In the genomic region with DNA sequence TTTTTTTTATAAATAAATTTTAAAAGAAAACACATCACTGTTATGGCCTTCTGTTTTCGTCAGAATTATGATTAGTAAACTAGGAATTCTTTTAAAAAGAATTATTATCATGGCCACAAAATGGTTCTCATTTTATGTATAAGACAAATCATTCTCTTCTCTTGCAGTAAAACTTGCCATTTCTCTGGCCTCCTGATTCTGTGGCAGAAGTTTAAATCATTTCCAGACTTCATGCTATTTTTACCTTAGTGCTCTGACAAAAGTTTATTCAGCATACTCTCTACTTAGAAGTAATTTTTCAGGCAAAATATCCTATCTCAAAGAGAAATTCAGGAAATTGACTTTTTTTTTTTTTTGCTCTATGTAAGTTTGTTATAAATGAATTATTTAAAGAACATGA, we compare ENCODE assay signal across 20 mouse cellular contexts.
A peak's percentile ranks its signal among the peaks of the same experiment; 100 is the strongest.
DNase-seq lines count a peak whose midpoint lies in the region; ATAC-seq lines count a peak whose summit lies in the region.
"Had no signal": no experiment of that assay in that cellular context is flagged by ENCODE, and none has a peak within 500 bp of the region (broad histone marks: within the 10 kb centered on the region; RNA-seq: fewer than 3 reads in every experiment).

No protein-coding gene starts in this region.

- DNase-seq in embryonic facial prominence, embryonic 11.5 days (ENCODE audit: low spot score) = peak; percentile 36
- DNase-seq in embryonic facial prominence, embryonic 10.5 days (ENCODE audit: low spot score) = no peak
- peak; percentile 42 for DNase-seq in 3T3-L1 (ENCODE audit: low read depth, low spot score)
- DNase-seq in spleen, postnatal 4 days (ENCODE audit: low spot score in 2 of 2) = no peak
- DNase-seq in heart, adult 8-10 months (ENCODE audit: low spot score) = no peak
- DNase-seq: adrenal gland, postnatal 14 days; cerebellum, adult 2 months; cerebellum, postnatal 10 days; heart, adult 18-20 months; heart, postnatal 14 days; kidney, adult 11 months had no signal

- no peak overlapping the region for H3K27ac ChIP-seq in embryonic facial prominence, embryonic 11.5 days (replicated peaks; ENCODE audit: low read depth, low read length)
- no peak overlapping the region for H3K27ac ChIP-seq in embryonic facial prominence, embryonic 10.5 days (replicated peaks)
- peak overlapping the region; percentile 78; the same call in 1 of the 2 replicates for H3K27ac ChIP-seq in embryonic facial prominence, embryonic 13.5 days
- peak overlapping the region; percentile 71 for H3K27ac ChIP-seq in limb, embryonic 15.5 days
- H3K27ac ChIP-seq: heart, embryonic 15.5 days; hindbrain, embryonic 13.5 days; hindbrain, postnatal 0 days had no signal

- H3K4me2 ChIP-seq in embryonic facial prominence, embryonic 11.5 days (ENCODE audit: low read depth, low read length) = no peak overlapping the region
- H3K4me2 ChIP-seq in embryonic facial prominence, embryonic 13.5 days = no peak overlapping the region
- H3K4me2 ChIP-seq in limb, embryonic 15.5 days = no peak overlapping the region
- H3K4me2 ChIP-seq: heart, embryonic 11.5 days; heart, embryonic 15.5 days; hindbrain, embryonic 13.5 days had no signal

- no peak overlapping the region for H3K9ac ChIP-seq in embryonic facial prominence, embryonic 11.5 days (replicated peaks; ENCODE audit: low read length)
- H3K9ac ChIP-seq in embryonic facial prominence, embryonic 13.5 days = no peak overlapping the region
- no peak overlapping the region for H3K9ac ChIP-seq in limb, embryonic 15.5 days
- H3K9ac ChIP-seq: heart, embryonic 15.5 days; hindbrain, embryonic 13.5 days had no signal

- WGBS in embryonic facial prominence, embryonic 11.5 days = 52% methylated on average over 1 of the region's 1 CpGs
- WGBS in embryonic facial prominence, embryonic 10.5 days = 52% methylated on average over 1 of the region's 1 CpGs
- WGBS in embryonic facial prominence, embryonic 13.5 days = 28% methylated on average over 1 of the region's 1 CpGs
- WGBS in limb, embryonic 15.5 days = 25% methylated on average over 1 of the region's 1 CpGs

- H3K4me3 ChIP-seq in embryonic facial prominence, embryonic 11.5 days (ENCODE audit: low read depth, low read length) = no peak overlapping the region
- H3K4me3 ChIP-seq in embryonic facial prominence, embryonic 10.5 days = no peak overlapping the region
- H3K4me3 ChIP-seq in embryonic facial prominence, embryonic 13.5 days = no peak overlapping the region
- no peak overlapping the region for H3K4me3 ChIP-seq in limb, embryonic 15.5 days
- H3K4me3 ChIP-seq: heart, embryonic 15.5 days; hindbrain, embryonic 13.5 days had no signal

- H3K27me3 ChIP-seq in embryonic facial prominence, embryonic 11.5 days (ENCODE audit: control insufficient read depth, insufficient read depth, low read length) = no peaks in the 10 kb centered on the region
- no peaks in the 10 kb centered on the region for H3K27me3 ChIP-seq in embryonic facial prominence, embryonic 10.5 days (replicated peaks; ENCODE audit: low read depth, poor library complexity, severe bottlenecking)
- H3K27me3 ChIP-seq in embryonic facial prominence, embryonic 13.5 days = no peaks in the 10 kb centered on the region
- H3K27me3 ChIP-seq in limb, embryonic 15.5 days = no peaks in the 10 kb centered on the region
- H3K27me3 ChIP-seq: heart, embryonic 15.5 days; hindbrain, embryonic 13.5 days; Patski had no signal

- no peaks in the 10 kb centered on the region for H3K36me3 ChIP-seq in embryonic facial prominence, embryonic 11.5 days (replicated peaks; ENCODE audit: control insufficient read depth, insufficient read depth, low read depth, low read length)
- H3K36me3 ChIP-seq in embryonic facial prominence, embryonic 10.5 days (replicated peaks) = no peaks in the 10 kb centered on the region
- H3K36me3 ChIP-seq in embryonic facial prominence, embryonic 13.5 days = no peaks in the 10 kb centered on the region
- H3K36me3 ChIP-seq in limb, embryonic 15.5 days = no peaks in the 10 kb centered on the region
- H3K36me3 ChIP-seq: heart, embryonic 15.5 days; hindbrain, embryonic 13.5 days had no signal

- ATAC-seq in embryonic facial prominence, embryonic 11.5 days (replicated peaks; ENCODE audit: insufficient number of reproducible peaks, low FRiP score, low TSS enrichment, low read depth) = no peak
- no peak for ATAC-seq in embryonic facial prominence, embryonic 13.5 days (ENCODE audit: insufficient number of reproducible peaks, insufficient read depth, low FRiP score, low TSS enrichment, low read depth)
- no peak for ATAC-seq in limb, embryonic 15.5 days (ENCODE audit: insufficient number of reproducible peaks, low FRiP score, low TSS enrichment, low read depth)
- ATAC-seq: activated CD4-positive, CD25-positive, alpha-beta regulatory T cell, adult 4 months; forebrain, embryonic 14.5 days; hindbrain, postnatal 0 days; Patski had no signal

- H3K4me1 ChIP-seq in embryonic facial prominence, embryonic 11.5 days (ENCODE audit: control insufficient read depth, insufficient read depth, low read length) = no peaks in the 10 kb centered on the region
- H3K4me1 ChIP-seq in embryonic facial prominence, embryonic 10.5 days = no peaks in the 10 kb centered on the region
- peaks cover 7% of the 10 kb centered on the region; the same call in 1 of the 2 replicates for H3K4me1 ChIP-seq in embryonic facial prominence, embryonic 13.5 days
- no peaks in the 10 kb centered on the region for H3K4me1 ChIP-seq in limb, embryonic 15.5 days
- H3K4me1 ChIP-seq: heart, embryonic 15.5 days; hindbrain, embryonic 13.5 days had no signal

- H3K9me3 ChIP-seq in embryonic facial prominence, embryonic 11.5 days (replicated peaks; ENCODE audit: control insufficient read depth, low read length) = no peaks in the 10 kb centered on the region
- no peaks in the 10 kb centered on the region for H3K9me3 ChIP-seq in embryonic facial prominence, embryonic 10.5 days
- H3K9me3 ChIP-seq in embryonic facial prominence, embryonic 13.5 days = no peaks in the 10 kb centered on the region
- no peaks in the 10 kb centered on the region for H3K9me3 ChIP-seq in limb, embryonic 15.5 days
- H3K9me3 ChIP-seq: heart, embryonic 15.5 days; hindbrain, embryonic 13.5 days had no signal

Comparison
In these comparisons a context has a peak if more than half of its experiments do, and no peak if none do; other contexts are left out.
1. DNase-seq: peak in embryonic facial prominence, embryonic 11.5 days (single experiment) and 3T3-L1 (single experiment); none in embryonic facial prominence, embryonic 10.5 days (single experiment), spleen, postnatal 4 days (0 of 2) and heart, adult 8-10 months (single experiment).
2. H3K27ac ChIP-seq: peak in embryonic facial prominence, embryonic 13.5 days (single experiment) and limb, embryonic 15.5 days (single experiment); none in embryonic facial prominence, embryonic 11.5 days (single experiment) and embryonic facial prominence, embryonic 10.5 days (single experiment).